Mouse (Mus musculus) heart, embryonic 10.5 days (tissue): ENCODE data around the gene Tbx21. TPM values are rescaled to one million over a fixed set of nuclear protein-coding genes. Genes with fewer than 3 reads are reported as not detected.

ENCODE experiments used
- DNase-seq: peaks from one replicate; pipeline ENCODE4 v3.0.0-alpha.2; 2017; ENCODE audit warnings: low spot score
- H3K27ac ChIP-seq: fragments of 300-500 bp; sonication (generic); 2 replicates; pipeline ENCODE4 v1.5.1; 2016; ENCODE audit warnings: mild to moderate bottlenecking
- H3K27me3 ChIP-seq: fragments of 300-500 bp; sonication (generic); 2 replicates; pipeline ENCODE4 v1.6.1; 2016; ENCODE audit warnings: mild to moderate bottlenecking; ENCODE audit not compliant: poor library complexity, insufficient read depth, severe bottlenecking
- H3K36me3 ChIP-seq: fragments of 300-500 bp; sonication (generic); 2 replicates; pipeline ENCODE4 v1.6.1; 2016; ENCODE audit warnings: mild to moderate bottlenecking, moderate library complexity
- H3K4me1 ChIP-seq: fragments of 300-500 bp; sonication (generic); 2 replicates; pipeline ENCODE4 v1.6.1; 2016; ENCODE audit warnings: mild to moderate bottlenecking
- H3K4me3 ChIP-seq: fragments of 300-500 bp; sonication (generic); 2 replicates; pipeline ENCODE4 v1.5.1; 2016; ENCODE audit warnings: mild to moderate bottlenecking, moderate library complexity
- H3K9me3 ChIP-seq: fragments of 300-500 bp; sonication (generic); 2 replicates; pipeline ENCODE4 v1.6.1; 2016; ENCODE audit warnings: mild to moderate bottlenecking, moderate library complexity
- WGBS: fragments of 180-500 bp; shearing (Covaris S2); methylation state at CpG from one replicate; pipeline ENCODE4 v1.1.7; 2016; 5-methylcytosine and 5-hydroxymethylcytosine counted together
- polyA plus RNA-seq: library from polyadenylated mRNA; unstranded; fragments of >200 nt; fragmentation: Nextera tagmentation; extraction: Ambion mirVana; gene quantifications from 2 replicates; pipeline ENCODE4 v1.2.1, GENCODE M21; 2016

The Tbx21 gene
- polyA plus RNA-seq, 1 experiment from 2014 or later: 0.21 TPM

GRCm38 (mm10) chr11:97066656-97067360 lies 48.3 kb downstream of the Tbx21 start:
- DNase-seq: no peak
- no peaks in the 10 kb centered on the region for H3K9me3 ChIP-seq
- peaks cover 23% of the 10 kb centered on the region for H3K4me1 ChIP-seq
- H3K4me3 ChIP-seq: 0 out of 2 replicates have a peak overlapping the region, but pooled peaks have one; percentile 7
- peaks cover 9% of the 10 kb centered on the region; the same call in 1 of the 2 replicates for H3K27me3 ChIP-seq
- H3K27ac ChIP-seq: no peak overlapping the region
- WGBS: 47% methylated on average over 22 of the region's 22 CpGs
- H3K36me3 ChIP-seq: peaks cover 32% of the 10 kb centered on the region

DNA sequence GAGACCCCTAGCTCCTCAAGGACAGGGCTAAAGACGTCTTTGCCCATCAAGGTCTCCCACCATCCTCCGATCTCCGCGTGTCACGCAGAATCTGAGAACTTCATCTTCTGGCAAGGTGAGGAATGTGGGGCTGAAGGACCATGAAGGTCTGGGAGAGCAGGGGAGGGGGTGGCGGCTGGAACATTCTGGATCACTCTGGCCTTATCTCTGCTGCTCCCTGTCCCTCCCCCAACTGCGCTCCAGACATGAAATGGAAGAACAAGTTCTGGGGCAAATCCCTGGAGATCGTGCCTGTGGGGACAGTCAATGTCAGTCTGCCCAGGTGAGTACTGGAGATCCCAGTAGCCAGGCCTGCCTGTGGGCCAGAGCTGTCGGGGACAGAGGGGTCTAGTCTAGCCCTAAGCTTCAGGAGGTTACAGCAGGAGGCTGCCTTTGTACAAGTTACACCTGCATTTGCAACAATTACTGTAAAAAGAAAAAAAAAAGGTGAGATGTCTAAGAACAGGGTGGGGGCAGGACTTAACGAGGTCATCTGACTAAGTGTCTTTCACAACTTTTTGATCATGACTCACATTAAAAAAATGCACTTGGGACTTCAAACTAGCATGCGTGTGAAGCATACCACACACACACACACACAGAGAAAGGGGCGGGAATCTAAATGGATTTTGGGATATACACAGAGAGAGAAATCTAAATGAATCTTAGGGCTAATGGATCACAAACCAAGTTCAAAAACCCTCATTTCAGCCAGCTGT lies 49.4 kb downstream of the Tbx21 start:
- Histone ChIP-seq H3K4me1 (peaks cover 14% of the 10 kb centered on the region; the same call in 1 of the 2 replicates), H3K4me3 (no peak overlapping the region), H3K27ac (no peak overlapping the region), H3K27me3 (peaks cover 9% of the 10 kb centered on the region; the same call in 1 of the 2 replicates), H3K9me3 (no peaks in the 10 kb centered on the region), H3K36me3 (peaks cover 43% of the 10 kb centered on the region)
- WGBS: 79% methylated on average over 12 of the region's 12 CpGs
- DNase-seq: no peak

DNA sequence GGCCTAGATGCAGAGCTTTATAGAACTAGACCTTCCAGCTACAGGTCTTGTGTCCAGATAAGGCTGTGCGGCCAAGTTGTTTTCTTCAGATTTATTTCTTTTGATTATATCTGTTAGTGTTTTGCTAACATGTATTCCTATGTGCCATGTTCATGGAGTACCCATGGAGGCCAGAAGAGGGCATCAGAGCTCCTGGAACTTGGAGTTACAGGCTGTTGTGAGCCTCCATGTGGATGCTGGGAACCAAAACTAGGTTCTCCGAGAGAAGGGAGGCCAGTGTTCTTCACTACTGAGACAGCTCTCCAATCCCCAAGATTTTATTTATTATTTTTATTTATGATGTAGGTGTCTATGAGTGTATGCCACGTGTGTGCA lies 51.2 kb downstream of the Tbx21 start:
- Histone ChIP-seq H3K36me3 (peaks cover 60% of the 10 kb centered on the region), H3K9me3 (no peaks in the 10 kb centered on the region), H3K27ac (no peak overlapping the region), H3K4me1 (peaks cover 16% of the 10 kb centered on the region; the same call in 1 of the 2 replicates), H3K27me3 (peaks cover 9% of the 10 kb centered on the region; the same call in 1 of the 2 replicates), H3K4me3 (no peak overlapping the region)
- 81% methylated on average over 3 of the region's 3 CpGs for WGBS
- no peak for DNase-seq

- Histone ChIP-seq H3K4me1 (peaks cover 20% of the 10 kb centered on the region), H3K9me3 (no peaks in the 10 kb centered on the region), H3K4me3 (no peak overlapping the region), H3K27ac (no peak overlapping the region), H3K36me3 (peaks cover 64% of the 10 kb centered on the region), H3K27me3 (peaks cover 7% of the 10 kb centered on the region; the same call in 1 of the 2 replicates)
- no peak for DNase-seq
- 59% methylated on average over 9 of the region's 9 CpGs for WGBS
These were observed 51.7 kb downstream of the Tbx21 start for GRCm38 (mm10) chr11:97063274-97063920.

DNA sequence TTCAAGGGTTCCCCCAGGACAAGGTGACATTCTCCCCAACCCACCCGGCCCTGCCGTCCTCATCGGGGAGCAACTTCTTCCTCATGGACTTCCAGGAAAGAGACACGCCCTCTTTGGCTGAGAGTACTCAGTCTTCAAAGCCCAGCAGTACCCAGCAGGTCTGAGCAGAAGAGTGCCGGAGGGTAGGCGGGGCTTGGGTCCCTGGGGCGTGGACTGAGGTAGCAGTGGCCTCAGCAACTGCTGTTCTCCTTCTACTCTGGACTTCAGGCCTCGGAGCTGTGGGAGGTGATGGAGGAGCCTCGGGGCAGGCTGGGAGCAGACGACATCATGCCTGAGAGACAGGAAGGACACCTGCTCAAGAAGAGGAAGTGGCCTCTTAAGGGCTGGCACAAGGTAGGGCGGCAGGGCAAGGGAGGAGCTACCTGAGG lies 62.9 kb downstream of the Tbx21 start:
- DNase-seq: no peak
- 24% methylated on average over 11 of the region's 11 CpGs for WGBS
- H3K9me3 ChIP-seq: no peaks in the 10 kb centered on the region
- peak overlapping the region; percentile 64; the same call in 1 of the 2 replicates for H3K27ac ChIP-seq
- H3K4me3 ChIP-seq: peak overlapping the region; percentile 75
- no peaks in the 10 kb centered on the region for H3K27me3 ChIP-seq
- H3K4me1 ChIP-seq: peaks cover 25% of the 10 kb centered on the region
- H3K36me3 ChIP-seq: peaks cover 60% of the 10 kb centered on the region

- H3K4me1 ChIP-seq: peaks cover 25% of the 10 kb centered on the region
- no peak for DNase-seq
- H3K27me3 ChIP-seq: no peaks in the 10 kb centered on the region
- H3K36me3 ChIP-seq: peaks cover 57% of the 10 kb centered on the region
- whole genome bisulfite sequencing: 25% methylated on average over 13 of the region's 13 CpGs
- no peaks in the 10 kb centered on the region for H3K9me3 ChIP-seq
- H3K4me3 ChIP-seq: peak overlapping the region; percentile 75
- peak overlapping the region; percentile 84 for H3K27ac ChIP-seq
These were observed 64.1 kb downstream of the Tbx21 start for GRCm38 (mm10) chr11:97050944-97051586.

GRCm38 (mm10) chr11:97050216-97050943 lies 64.8 kb downstream of the Tbx21 start, which contains the start of gene Osbpl7:
Gene Osbpl7 (plus strand): TSS chr11:97050628.
- Histone ChIP-seq H3K9me3 (no peaks in the 10 kb centered on the region), H3K27me3 (no peaks in the 10 kb centered on the region), H3K27ac (peak within 1 kb of the TSS; percentile 84), H3K4me1 (peaks cover 25% of the 10 kb centered on the region), H3K4me3 (peak within 1 kb of the TSS; percentile 75), H3K36me3 (peaks cover 55% of the 10 kb centered on the region)
- WGBS: 6% methylated on average over 18 of the region's 18 CpGs
- no peak for DNase-seq

- Histone ChIP-seq H3K9me3 (no peaks in the 10 kb centered on the region), H3K36me3 (peaks cover 55% of the 10 kb centered on the region), H3K4me3 (no peak overlapping the region), H3K27me3 (no peaks in the 10 kb centered on the region), H3K27ac (no peak overlapping the region), H3K4me1 (peaks cover 25% of the 10 kb centered on the region)
- 76% methylated on average over 6 of the region's 6 CpGs for WGBS
- DNase-seq: no peak
These were observed 65.5 kb downstream of the Tbx21 start for GRCm38 (mm10) chr11:97049492-97050085.

DNA sequence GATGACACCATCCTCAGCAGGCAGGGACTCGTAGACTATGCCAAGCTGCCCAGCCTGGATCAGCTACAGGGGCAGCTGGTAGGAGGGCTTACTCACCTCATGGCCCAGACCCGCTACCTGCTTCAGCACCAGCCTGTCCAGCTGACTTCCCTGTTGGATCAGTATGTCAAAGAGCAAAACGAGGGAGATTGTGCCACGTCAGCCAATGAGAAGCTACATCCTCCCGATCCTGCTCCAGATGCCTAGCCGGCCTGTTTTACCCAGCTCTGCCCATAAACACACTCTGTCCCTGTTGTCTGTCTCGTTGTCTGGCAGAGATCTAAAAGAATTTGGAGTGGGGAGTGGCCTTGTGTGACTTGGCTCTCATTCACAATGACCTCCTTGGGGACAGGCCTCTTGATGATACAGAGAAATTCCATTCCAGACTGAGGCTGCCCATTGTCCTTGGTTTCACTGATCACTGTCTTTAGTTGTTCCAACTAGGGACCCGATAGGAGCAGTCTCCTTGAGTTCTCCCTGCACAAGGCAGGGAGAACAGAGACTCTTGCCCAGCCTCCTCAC lies 67.0 kb downstream of the Tbx21 start:
- H3K4me3 ChIP-seq: no peak overlapping the region
- H3K36me3 ChIP-seq: peaks cover 52% of the 10 kb centered on the region
- no peak overlapping the region for H3K27ac ChIP-seq
- peaks cover 25% of the 10 kb centered on the region for H3K4me1 ChIP-seq
- WGBS: 78% methylated on average over 8 of the region's 8 CpGs
- H3K9me3 ChIP-seq: no peaks in the 10 kb centered on the region
- H3K27me3 ChIP-seq: no peaks in the 10 kb centered on the region
- DNase-seq: no peak
